Mouse (Mus musculus) lung, postnatal 36 days (tissue): ENCODE measurements around the gene Prorsd1.
"Not testable (repeated sequence)": the region's sequence is repeated elsewhere in the genome, so short reads cannot be mapped to it uniquely, and the experiment has no call there.

Experiments used
- DNase-seq: peaks from one replicate; pipeline ENCODE4 v3.0.0; 2022; ENCODE audit warnings: mixed read lengths

Gene Prorsd1

GRCm38 (mm10) chr11:29514682-29515412 lies at the start of gene Prorsd1:
Gene Prorsd1 (minus strand): TSS chr11:29515033.
- peak; percentile 96 for DNase-seq

GRCm38 (mm10) chr11:29563406-29563805 lies 48.6 kb upstream of the Prorsd1 start:
- no peak for DNase-seq

GRCm38 (mm10) chr11:29560990-29561389 lies 46.2 kb upstream of the Prorsd1 start:
- no peak for DNase-seq

GRCm38 (mm10) chr11:29560452-29560851 lies 45.6 kb upstream of the Prorsd1 start:
- no peak for DNase-seq

GRCm38 (mm10) chr11:29549425-29549778 lies 34.6 kb upstream of the Prorsd1 start:
- peak; percentile 19 for DNase-seq

- DNase-seq, result no peak
Observed at GRCm38 (mm10) chr11:29548504-29549424, 33.9 kb upstream of the Prorsd1 start.

- DNase-seq, result peak; percentile 94
Observed at GRCm38 (mm10) chr11:29547752-29548503, 33.1 kb upstream of the Prorsd1 start, which contains the start of the genes Clhc1 and Rps27a. Gene Clhc1 (plus strand): TSS chr11:29547950. Gene Rps27a (minus strand): TSS chr11:29548109.

- DNase-seq, result no peak
Observed at GRCm38 (mm10) chr11:29547249-29547751, 32.5 kb upstream of the Prorsd1 start.

- DNase-seq, result no peak
Observed at GRCm38 (mm10) chr11:29546762-29547161, 31.9 kb upstream of the Prorsd1 start.

GRCm38 (mm10) chr11:29546297-29546696 lies 31.5 kb upstream of the Prorsd1 start:
- not testable (repeated sequence) for DNase-seq

GRCm38 (mm10) chr11:29545150-29545752 lies 30.4 kb upstream of the Prorsd1 start:
- DNase-seq, result not testable (repeated sequence)

- no peak for DNase-seq
Observed at GRCm38 (mm10) chr11:29544225-29544945, 29.6 kb upstream of the Prorsd1 start.

GRCm38 (mm10) chr11:29538201-29538600 lies 23.4 kb upstream of the Prorsd1 start:
- no peak for DNase-seq

- DNase-seq, result peak; percentile 76
Observed at GRCm38 (mm10) chr11:29525988-29526794, 11.4 kb upstream of the Prorsd1 start, which contains the start of gene Mtif2. Gene Mtif2 (plus strand): TSS chr11:29526408.

GRCm38 (mm10) chr11:29514325-29514681 lies 530 bp downstream of the Prorsd1 start:
- peak; percentile 3 for DNase-seq

GRCm38 (mm10) chr11:29512818-29513535 lies 1.9 kb downstream of the Prorsd1 start:
- no peak for DNase-seq

GRCm38 (mm10) chr11:29509421-29509820 lies 5.4 kb downstream of the Prorsd1 start:
- DNase-seq, result no peak

GRCm38 (mm10) chr11:29504899-29505625 lies 9.8 kb downstream of the Prorsd1 start:
- DNase-seq, result no peak
